Mouse (Mus musculus): ENCODE measurements at regions not wholly inside any gene's neighbourhood (a gene's known extent, or its start where the extent isn't known, plus 50 kb on each side); places are given as distances from the start of the nearest gene placed in this dataset.

- no peaks in the 10 kb centered on the region for H3K27me3 ChIP-seq (ENCODE audit: control insufficient read depth, insufficient read depth, low read length)
- H3K4me1 ChIP-seq (ENCODE audit: control insufficient read depth, insufficient read depth, low read length): 0 out of 2 replicates have a peak, but pooled peaks cover 5% of the 10 kb centered on the region
- 32% methylated on average over 7 of the region's 7 CpGs for WGBS
- no peak for DNase-seq
- H3K4me3 ChIP-seq (replicated peaks; ENCODE audit: insufficient read depth, low read depth, low read length): no peak overlapping the region
- no peak overlapping the region for H3K27ac ChIP-seq (ENCODE audit: insufficient read depth, low read length)
- TF ChIP-seq POLR2A (IDR thresholded peaks at IDR 0.05; ENCODE audit: borderline replicate concordance, insufficient read depth, low read length) (no peak), CTCF (IDR thresholded peaks at IDR 0.05; ENCODE audit: borderline replicate concordance, insufficient read depth, low read depth, low read length) (no peak)
Measured at GRCm38 (mm10) chr3:130945396-130945795, 164.9 kb upstream of the Lef1 start.

- H3K4me3 ChIP-seq (replicated peaks; ENCODE audit: insufficient read depth, low read depth, low read length): no peak overlapping the region
- H3K27ac ChIP-seq (ENCODE audit: insufficient read depth, low read length): no peak overlapping the region
- no peak for TF ChIP-seq POLR2A (IDR thresholded peaks at IDR 0.05; ENCODE audit: borderline replicate concordance, insufficient read depth, low read length)
- TF ChIP-seq CTCF (IDR thresholded peaks at IDR 0.05; ENCODE audit: borderline replicate concordance, insufficient read depth, low read depth, low read length): no peak
- 0 out of 2 replicates have a peak, but pooled peaks cover 5% of the 10 kb centered on the region for H3K4me1 ChIP-seq (ENCODE audit: control insufficient read depth, insufficient read depth, low read length)
- no peaks in the 10 kb centered on the region for H3K27me3 ChIP-seq (ENCODE audit: control insufficient read depth, insufficient read depth, low read length)
- WGBS: 97% methylated on average over 6 of the region's 6 CpGs
- no peak for DNase-seq
Measured at GRCm38 (mm10) chr3:130944241-130944640, 166.0 kb upstream of the Lef1 start.

GRCm38 (mm10) chr3:130942947-130943630 is 167.2 kb upstream of the Lef1 start:
- H3K4me1 ChIP-seq (ENCODE audit: control insufficient read depth, insufficient read depth, low read length): 0 out of 2 replicates have a peak, but pooled peaks cover 5% of the 10 kb centered on the region
- no peak overlapping the region for H3K4me3 ChIP-seq (replicated peaks; ENCODE audit: insufficient read depth, low read depth, low read length)
- 86% methylated on average over 8 of the region's 8 CpGs for WGBS
- TF ChIP-seq CTCF (IDR thresholded peaks at IDR 0.05; ENCODE audit: borderline replicate concordance, insufficient read depth, low read depth, low read length) (no peak), POLR2A (IDR thresholded peaks at IDR 0.05; ENCODE audit: borderline replicate concordance, insufficient read depth, low read length) (no peak)
- DNase-seq: no peak
- no peaks in the 10 kb centered on the region for H3K27me3 ChIP-seq (ENCODE audit: control insufficient read depth, insufficient read depth, low read length)
- H3K27ac ChIP-seq (ENCODE audit: insufficient read depth, low read length): no peak overlapping the region

DNA sequence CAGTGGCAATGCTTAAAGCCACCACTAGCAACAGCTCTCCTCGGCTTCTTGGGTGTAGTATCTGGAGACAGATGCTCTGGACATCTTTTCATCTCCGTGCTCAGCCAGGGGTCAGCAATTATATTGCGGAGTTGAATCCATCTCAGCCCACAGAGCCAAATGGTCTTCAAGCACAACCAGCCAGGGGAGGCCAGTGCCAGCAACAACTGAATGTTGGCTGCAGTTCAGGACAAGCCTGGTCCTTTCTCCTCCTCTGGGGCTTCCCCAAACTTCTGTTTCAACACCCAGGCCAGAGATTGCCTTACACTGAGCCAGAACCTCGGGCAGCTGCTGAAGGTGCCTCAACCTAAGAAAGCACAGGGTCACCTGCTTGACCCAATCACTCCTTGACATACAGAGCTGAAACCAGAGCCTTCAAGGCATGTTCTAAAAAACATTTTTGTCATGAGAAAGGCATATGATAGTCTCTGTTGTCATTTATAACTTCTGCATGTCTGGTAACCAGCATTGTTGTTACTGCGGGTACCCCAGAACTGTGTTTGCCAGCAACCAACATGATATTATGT is 169.9 kb upstream of the Lef1 start:
- H3K27me3 ChIP-seq (ENCODE audit: control insufficient read depth, insufficient read depth, low read length): no peaks in the 10 kb centered on the region
- H3K4me1 ChIP-seq (ENCODE audit: control insufficient read depth, insufficient read depth, low read length): no peaks in the 10 kb centered on the region
- no peak overlapping the region for H3K4me3 ChIP-seq (replicated peaks; ENCODE audit: insufficient read depth, low read depth, low read length)
- H3K27ac ChIP-seq (ENCODE audit: insufficient read depth, low read length): no peak overlapping the region
- no peak for DNase-seq
- TF ChIP-seq CTCF (IDR thresholded peaks at IDR 0.05; ENCODE audit: borderline replicate concordance, insufficient read depth, low read depth, low read length) (no peak), POLR2A (IDR thresholded peaks at IDR 0.05; ENCODE audit: borderline replicate concordance, insufficient read depth, low read length) (no peak)
- WGBS: 23% methylated on average over 5 of the region's 5 CpGs

GRCm38 (mm10) chr3:130936980-130937379 is 173.3 kb upstream of the Lef1 start:
- no peak overlapping the region for H3K4me3 ChIP-seq (replicated peaks; ENCODE audit: insufficient read depth, low read depth, low read length)
- 67% methylated on average over 5 of the region's 5 CpGs for WGBS
- no peak for DNase-seq
- no peak overlapping the region for H3K27ac ChIP-seq (ENCODE audit: insufficient read depth, low read length)
- no peaks in the 10 kb centered on the region for H3K4me1 ChIP-seq (ENCODE audit: control insufficient read depth, insufficient read depth, low read length)
- no peak for TF ChIP-seq POLR2A (IDR thresholded peaks at IDR 0.05; ENCODE audit: borderline replicate concordance, insufficient read depth, low read length)
- TF ChIP-seq CTCF (IDR thresholded peaks at IDR 0.05; ENCODE audit: borderline replicate concordance, insufficient read depth, low read depth, low read length): no peak
- H3K27me3 ChIP-seq (ENCODE audit: control insufficient read depth, insufficient read depth, low read length): no peaks in the 10 kb centered on the region

GRCm38 (mm10) chr3:130936336-130936735 is 173.9 kb upstream of the Lef1 start:
- no peak for TF ChIP-seq CTCF (IDR thresholded peaks at IDR 0.05; ENCODE audit: borderline replicate concordance, insufficient read depth, low read depth, low read length)
- TF ChIP-seq POLR2A (IDR thresholded peaks at IDR 0.05; ENCODE audit: borderline replicate concordance, insufficient read depth, low read length): no peak
- no peak overlapping the region for H3K27ac ChIP-seq (ENCODE audit: insufficient read depth, low read length)
- H3K4me1 ChIP-seq (ENCODE audit: control insufficient read depth, insufficient read depth, low read length): no peaks in the 10 kb centered on the region
- H3K27me3 ChIP-seq (ENCODE audit: control insufficient read depth, insufficient read depth, low read length): no peaks in the 10 kb centered on the region
- DNase-seq: no peak
- no peak overlapping the region for H3K4me3 ChIP-seq (replicated peaks; ENCODE audit: insufficient read depth, low read depth, low read length)
- WGBS: 21% methylated on average over 7 of the region's 7 CpGs

GRCm38 (mm10) chr3:130935926-130936315 is 174.3 kb upstream of the Lef1 start:
- Histone ChIP-seq H3K4me3 (replicated peaks; ENCODE audit: insufficient read depth, low read depth, low read length) (no peak overlapping the region), H3K27ac (ENCODE audit: insufficient read depth, low read length) (no peak overlapping the region), H3K4me1 (ENCODE audit: control insufficient read depth, insufficient read depth, low read length) (no peaks in the 10 kb centered on the region), H3K27me3 (ENCODE audit: control insufficient read depth, insufficient read depth, low read length) (no peaks in the 10 kb centered on the region)
- DNase-seq: no peak
- 35% methylated on average over 11 of the region's 11 CpGs for WGBS
- no peak for TF ChIP-seq CTCF (IDR thresholded peaks at IDR 0.05; ENCODE audit: borderline replicate concordance, insufficient read depth, low read depth, low read length)
- TF ChIP-seq POLR2A (IDR thresholded peaks at IDR 0.05; ENCODE audit: borderline replicate concordance, insufficient read depth, low read length): no peak

DNA sequence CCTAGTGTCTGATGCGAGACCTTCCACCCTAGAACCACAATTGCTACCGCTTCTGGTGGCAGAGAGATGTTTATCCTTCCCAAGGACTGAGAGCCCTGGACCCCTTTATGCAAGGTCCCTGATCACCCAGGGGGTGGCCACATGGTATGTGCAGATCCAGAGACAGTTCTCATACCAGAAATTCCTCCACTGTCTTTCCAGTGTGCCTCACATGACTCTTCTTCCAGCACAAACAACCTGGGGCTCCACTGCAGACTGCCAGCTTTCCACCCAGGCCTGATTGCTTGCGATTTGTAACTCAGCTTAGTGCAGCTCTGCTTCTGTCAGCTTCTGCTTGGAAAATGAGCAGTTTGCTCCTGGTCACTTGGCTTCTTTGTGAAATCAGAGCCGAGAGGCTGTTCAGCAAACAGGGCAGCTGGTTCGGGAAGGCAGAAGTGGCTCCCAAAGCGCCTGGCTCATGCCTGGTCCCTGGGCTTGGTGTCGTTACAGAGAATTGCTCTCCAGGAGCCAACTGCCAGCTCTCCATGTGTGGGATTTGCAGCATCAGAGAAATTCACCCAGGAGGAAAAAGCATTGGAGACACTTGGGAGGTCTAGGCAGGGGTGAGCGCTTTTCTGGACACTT is 174.9 kb upstream of the Lef1 start:
- no peak overlapping the region for H3K27ac ChIP-seq (ENCODE audit: insufficient read depth, low read length)
- H3K4me1 ChIP-seq (ENCODE audit: control insufficient read depth, insufficient read depth, low read length): no peaks in the 10 kb centered on the region
- no peak for DNase-seq
- no peaks in the 10 kb centered on the region for H3K27me3 ChIP-seq (ENCODE audit: control insufficient read depth, insufficient read depth, low read length)
- TF ChIP-seq CTCF (IDR thresholded peaks at IDR 0.05; ENCODE audit: borderline replicate concordance, insufficient read depth, low read depth, low read length) (no peak), POLR2A (IDR thresholded peaks at IDR 0.05; ENCODE audit: borderline replicate concordance, insufficient read depth, low read length) (no peak)
- WGBS: 26% methylated on average over 8 of the region's 8 CpGs
- H3K4me3 ChIP-seq (replicated peaks; ENCODE audit: insufficient read depth, low read depth, low read length): no peak overlapping the region
